Mouse (Mus musculus): ENCODE data around the gene Vamp3. TPM values are rescaled to one million over a fixed set of nuclear protein-coding genes. Genes with fewer than 3 reads are reported as not detected.

Gene Vamp3
- polyA plus RNA-seq (2015; fragmentation: Nextera tagmentation; extraction: Ambion mirVana): 51.9 and 55.3 TPM in 2 replicates

GRCm38 (mm10) chr4:151057347-151058321 is at the start of gene Vamp3:
Gene Vamp3, minus strand, starts transcription at chr4:151057963.
- Histone ChIP-seq H3K4me3 (peak within 1 kb of the TSS; percentile 96), H3K36me3 (peaks cover 30% of the 10 kb centered on the region), H3K9ac (peak within 1 kb of the TSS; percentile 97), H3K27me3 (no peaks in the 10 kb centered on the region), H3K4me1 (replicated peaks) (peaks cover 30% of the 10 kb centered on the region), H3K4me2 (peak within 1 kb of the TSS; percentile 64), H3K27ac (replicated peaks) (peak within 1 kb of the TSS; percentile 96), H3K9me3 (no peaks in the 10 kb centered on the region)
- peak; percentile 99 for ATAC-seq (ENCODE audit: low FRiP score, low read depth)
- WGBS: under 1% methylated on average over 113 of the region's 114 CpGs

DNA sequence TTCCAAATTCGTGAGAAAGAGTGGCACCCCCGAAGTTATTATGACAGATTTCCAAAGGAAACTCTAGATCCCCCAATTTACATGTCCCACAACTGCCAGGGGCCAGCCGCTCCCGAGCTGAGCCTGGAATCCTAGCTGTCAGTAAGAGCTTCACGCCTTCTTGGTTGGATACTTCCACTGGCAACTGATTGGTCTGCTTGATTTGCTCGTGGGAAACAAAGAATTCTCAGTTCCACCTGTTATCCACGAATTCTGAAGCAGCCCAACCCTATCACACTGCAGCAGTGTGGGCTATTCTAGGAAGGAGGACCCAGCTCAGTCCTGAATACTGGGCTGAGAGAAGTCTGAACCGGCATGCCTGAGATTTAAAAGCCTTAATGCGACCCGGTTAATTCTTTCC is 48.7 kb upstream of the Vamp3 start:
- Histone ChIP-seq H3K9me3 (no peaks in the 10 kb centered on the region), H3K9ac (peak overlapping the region; percentile 94), H3K27me3 (no peaks in the 10 kb centered on the region), H3K36me3 (no peaks in the 10 kb centered on the region), H3K4me3 (peak overlapping the region; percentile 97), H3K4me2 (peak overlapping the region; percentile 64), H3K27ac (replicated peaks) (peak overlapping the region; percentile 98), H3K4me1 (replicated peaks) (peaks cover 61% of the 10 kb centered on the region)
- no peak for ATAC-seq (ENCODE audit: low FRiP score, low read depth)
- WGBS: 22% methylated on average over 10 of the region's 10 CpGs

- Histone ChIP-seq H3K27ac (replicated peaks) (peak overlapping the region; percentile 98; the same call in 1 of the 2 replicates), H3K9ac (peak overlapping the region; percentile 94; the same call in 1 of the 2 replicates), H3K4me1 (replicated peaks) (peaks cover 64% of the 10 kb centered on the region), H3K27me3 (no peaks in the 10 kb centered on the region), H3K36me3 (no peaks in the 10 kb centered on the region), H3K4me3 (peak overlapping the region; percentile 97), H3K9me3 (no peaks in the 10 kb centered on the region), H3K4me2 (peak overlapping the region; percentile 64)
- 52% methylated on average over 6 of the region's 6 CpGs for WGBS
- no peak for ATAC-seq (ENCODE audit: low FRiP score, low read depth)
Measured at GRCm38 (mm10) chr4:151105886-151106285, 48.1 kb upstream of the Vamp3 start.

DNA sequence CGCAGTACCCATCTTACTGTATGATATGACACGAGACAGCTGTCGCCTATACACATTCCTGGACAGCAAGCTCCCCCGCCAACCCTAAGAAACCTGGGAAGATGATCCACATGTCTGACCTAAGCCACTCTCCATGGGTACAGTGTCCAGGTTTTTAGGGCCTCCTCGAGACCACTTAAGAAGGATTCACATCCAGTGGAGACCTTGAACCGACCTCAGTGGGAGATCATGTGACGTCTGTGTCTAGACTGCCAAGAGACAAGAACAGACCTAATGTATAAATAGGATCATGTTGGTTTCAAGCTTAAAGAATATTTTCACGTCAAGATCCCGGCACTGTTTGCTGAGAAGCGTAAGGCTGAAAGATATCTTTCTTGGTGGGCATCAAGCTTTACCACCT is 46.4 kb upstream of the Vamp3 start:
- Histone ChIP-seq H3K4me2 (peak overlapping the region; percentile 26), H3K9me3 (no peaks in the 10 kb centered on the region), H3K36me3 (no peaks in the 10 kb centered on the region), H3K27me3 (no peaks in the 10 kb centered on the region), H3K4me3 (no peak overlapping the region), H3K4me1 (replicated peaks) (peaks cover 70% of the 10 kb centered on the region), H3K9ac (no peak overlapping the region), H3K27ac (replicated peaks) (peak overlapping the region; percentile 53; the same call in 1 of the 2 replicates)
- WGBS: 81% methylated on average over 10 of the region's 10 CpGs
- no peak for ATAC-seq (ENCODE audit: low FRiP score, low read depth)

DNA sequence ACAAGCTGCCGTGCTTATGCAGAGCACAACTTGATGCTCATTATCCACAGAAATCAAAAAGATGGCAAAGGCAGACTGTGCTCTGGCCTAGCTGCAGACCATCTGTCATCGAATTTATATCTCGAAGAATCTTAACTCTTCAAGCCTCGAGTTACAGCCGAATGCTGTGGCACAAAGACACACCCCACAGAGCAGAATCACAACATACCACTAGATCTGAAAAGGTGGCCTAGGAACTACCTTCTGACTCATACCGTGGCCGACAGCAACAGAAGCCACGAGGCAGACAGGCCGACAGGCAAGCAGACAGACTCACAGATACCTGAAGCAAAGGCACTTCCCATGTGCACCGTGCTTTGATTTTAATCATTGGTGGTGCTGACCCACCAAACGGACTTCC is 45.9 kb upstream of the Vamp3 start:
- WGBS: 73% methylated on average over 11 of the region's 11 CpGs
- Histone ChIP-seq H3K4me2 (peak overlapping the region; percentile 26), H3K4me1 (replicated peaks) (peaks cover 69% of the 10 kb centered on the region), H3K4me3 (no peak overlapping the region), H3K36me3 (no peaks in the 10 kb centered on the region), H3K27me3 (no peaks in the 10 kb centered on the region), H3K9me3 (no peaks in the 10 kb centered on the region), H3K9ac (no peak overlapping the region), H3K27ac (replicated peaks) (peak overlapping the region; percentile 53; the same call in 1 of the 2 replicates)
- ATAC-seq (ENCODE audit: low FRiP score, low read depth): no peak

GRCm38 (mm10) chr4:151097104-151097438 is 39.3 kb upstream of the Vamp3 start:
- H3K4me2 ChIP-seq: no peak overlapping the region
- ATAC-seq (ENCODE audit: low FRiP score, low read depth): no peak
- H3K36me3 ChIP-seq: no peaks in the 10 kb centered on the region
- no peak overlapping the region for H3K9ac ChIP-seq
- H3K4me1 ChIP-seq (replicated peaks): peaks cover 47% of the 10 kb centered on the region
- no peaks in the 10 kb centered on the region for H3K9me3 ChIP-seq
- no peak overlapping the region for H3K4me3 ChIP-seq
- H3K27ac ChIP-seq (replicated peaks): no peak overlapping the region
- H3K27me3 ChIP-seq: no peaks in the 10 kb centered on the region
- WGBS: 88% methylated on average over 11 of the region's 11 CpGs

GRCm38 (mm10) chr4:151096334-151097103 is 38.8 kb upstream of the Vamp3 start:
- Histone ChIP-seq H3K4me3 (no peak overlapping the region), H3K9me3 (no peaks in the 10 kb centered on the region), H3K4me2 (no peak overlapping the region), H3K36me3 (no peaks in the 10 kb centered on the region), H3K27me3 (no peaks in the 10 kb centered on the region), H3K27ac (replicated peaks) (no peak overlapping the region), H3K4me1 (replicated peaks) (peaks cover 42% of the 10 kb centered on the region), H3K9ac (no peak overlapping the region)
- ATAC-seq (ENCODE audit: low FRiP score, low read depth): no peak
- WGBS: 81% methylated on average over 18 of the region's 18 CpGs

DNA sequence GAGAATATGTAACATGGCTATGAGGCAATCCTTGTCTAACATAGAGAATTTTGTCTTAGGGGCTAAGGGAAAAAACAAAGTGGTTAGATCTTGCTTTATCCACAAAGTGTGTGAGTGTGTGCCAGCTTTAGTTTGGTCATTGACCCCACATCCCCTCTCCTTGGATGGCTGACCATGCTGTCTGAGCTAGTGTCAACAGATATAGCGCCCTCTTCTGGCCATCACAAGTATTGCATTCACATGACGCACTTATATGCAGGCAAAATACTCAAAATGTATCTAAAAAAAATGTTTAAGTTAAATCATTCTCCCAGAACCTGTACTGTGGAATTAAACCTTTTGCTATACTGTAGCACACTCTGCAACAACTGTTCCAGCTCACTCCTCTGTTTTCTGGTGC is 37.4 kb upstream of the Vamp3 start:
- ATAC-seq (ENCODE audit: low FRiP score, low read depth): no peak
- Histone ChIP-seq H3K4me1 (replicated peaks) (peaks cover 46% of the 10 kb centered on the region), H3K4me2 (no peak overlapping the region), H3K9ac (no peak overlapping the region), H3K36me3 (no peaks in the 10 kb centered on the region), H3K27me3 (no peaks in the 10 kb centered on the region), H3K9me3 (no peaks in the 10 kb centered on the region), H3K27ac (replicated peaks) (no peak overlapping the region), H3K4me3 (no peak overlapping the region)
- WGBS: 33% methylated on average over 2 of the region's 2 CpGs

DNA sequence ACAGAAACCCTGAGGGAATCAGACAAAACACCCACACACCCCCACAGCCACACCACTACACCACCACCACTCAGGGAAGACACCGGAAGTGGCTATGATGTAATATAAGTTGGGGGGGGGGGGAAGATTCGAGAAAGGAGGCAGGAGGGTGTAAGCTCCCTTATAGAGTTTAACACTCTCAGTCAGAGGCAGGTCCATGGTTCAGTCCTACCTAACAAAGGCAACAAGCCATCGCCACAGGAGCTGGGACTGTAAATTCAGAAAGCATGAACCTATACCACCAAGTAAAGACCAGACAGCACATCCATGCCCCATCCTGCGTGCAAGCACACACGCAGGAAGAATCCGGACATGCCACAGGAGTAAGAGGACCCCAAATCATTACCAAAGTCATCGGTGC is 31.5 kb upstream of the Vamp3 start, which contains the start of gene Gm13090:
Gene Gm13090 (plus strand): TSS at position 301 of the 400 bp plus-strand sequence.
- H3K9me3 ChIP-seq: no peaks in the 10 kb centered on the region
- no peak within 1 kb of the TSS for H3K4me2 ChIP-seq
- no peak within 1 kb of the TSS for H3K9ac ChIP-seq
- ATAC-seq (ENCODE audit: low FRiP score, low read depth): no peak
- WGBS: 92% methylated on average over 7 of the region's 7 CpGs
- no peaks in the 10 kb centered on the region for H3K27me3 ChIP-seq
- no peak within 1 kb of the TSS for H3K27ac ChIP-seq (replicated peaks)
- peaks cover 26% of the 10 kb centered on the region for H3K4me1 ChIP-seq (replicated peaks)
- no peak within 1 kb of the TSS for H3K4me3 ChIP-seq
- H3K36me3 ChIP-seq: peaks cover 33% of the 10 kb centered on the region

- Histone ChIP-seq H3K4me2 (no peak overlapping the region), H3K27ac (replicated peaks) (no peak overlapping the region), H3K9ac (no peak overlapping the region), H3K27me3 (no peaks in the 10 kb centered on the region), H3K4me3 (no peak overlapping the region), H3K4me1 (replicated peaks) (peaks cover 26% of the 10 kb centered on the region), H3K36me3 (peaks cover 37% of the 10 kb centered on the region), H3K9me3 (no peaks in the 10 kb centered on the region)
- WGBS: 85% methylated on average over 14 of the region's 14 CpGs
- ATAC-seq (ENCODE audit: low FRiP score, low read depth): no peak
Measured at GRCm38 (mm10) chr4:151088819-151089218, 31.1 kb upstream of the Vamp3 start.

- ATAC-seq (ENCODE audit: low FRiP score, low read depth): no peak
- Histone ChIP-seq H3K9ac (no peak overlapping the region), H3K36me3 (peaks cover 51% of the 10 kb centered on the region), H3K9me3 (no peaks in the 10 kb centered on the region), H3K27me3 (no peaks in the 10 kb centered on the region), H3K27ac (replicated peaks) (no peak overlapping the region), H3K4me2 (no peak overlapping the region), H3K4me1 (replicated peaks) (peaks cover 26% of the 10 kb centered on the region), H3K4me3 (no peak overlapping the region)
- 98% methylated on average over 1 of the region's 1 CpGs for WGBS
Measured at GRCm38 (mm10) chr4:151087358-151087757, 29.6 kb upstream of the Vamp3 start.

GRCm38 (mm10) chr4:151083027-151083426 is 25.3 kb upstream of the Vamp3 start:
- peaks cover 93% of the 10 kb centered on the region for H3K36me3 ChIP-seq
- H3K27me3 ChIP-seq: no peaks in the 10 kb centered on the region
- 73% methylated on average over 5 of the region's 5 CpGs for WGBS
- H3K9ac ChIP-seq: no peak overlapping the region
- no peak for ATAC-seq (ENCODE audit: low FRiP score, low read depth)
- no peaks in the 10 kb centered on the region for H3K4me1 ChIP-seq (replicated peaks)
- no peaks in the 10 kb centered on the region for H3K9me3 ChIP-seq
- no peak overlapping the region for H3K27ac ChIP-seq (replicated peaks)
- no peak overlapping the region for H3K4me2 ChIP-seq
- H3K4me3 ChIP-seq: no peak overlapping the region

Measured in hindbrain, embryonic 15.5 days (tissue).